Mouse (Mus musculus) gastrocnemius, postnatal 14 days (tissue): ENCODE data around the gene Gldc. TPM values are rescaled to one million over a fixed set of nuclear protein-coding genes. Genes with fewer than 3 reads are reported as not detected.

Experiments used
- DNase-seq: peaks from one replicate; pipeline ENCODE4 v3.0.0; 2021; ENCODE audit warnings: mixed read lengths
- intact Hi-C: fragments of 180-260 bp; cut with DNase I; formaldehyde crosslinking; loops from one replicate; pipeline ENCODE4 v1.15.1; 2025; ENCODE audit warnings: low total_unique reads
- total RNA-seq, 2 experiments: library from RNA; stranded (reverse); gene quantifications; 2 replicates each; pipeline ENCODE4 v1.2.3; 2021

The Gldc gene
- total RNA-seq, 2 experiments from 2014 or later: 0.11 to 0.21 TPM

- intact Hi-C loops: no loop called here
- DNase-seq: no peak
These were observed 62.1 kb downstream of the Gldc start for GRCm38 (mm10) chr19:30112961-30113688.

- intact Hi-C loops: no loop called here
- DNase-seq: no peak
These were observed 63.8 kb downstream of the Gldc start for GRCm38 (mm10) chr19:30111421-30111820.

GRCm38 (mm10) chr19:30109122-30109521, 66.1 kb downstream of the Gldc start:
- DNase-seq: no peak
- intact Hi-C loops: no loop called here

- intact Hi-C loops: no loop called here
- no peak for DNase-seq
These were observed 66.6 kb downstream of the Gldc start for GRCm38 (mm10) chr19:30108616-30109015.

GRCm38 (mm10) chr19:30107221-30107845, 67.9 kb downstream of the Gldc start:
- DNase-seq: no peak
- intact Hi-C loops: no loop called here

GRCm38 (mm10) chr19:30105045-30105842, 70.0 kb downstream of the Gldc start:
- no peak for DNase-seq
- intact Hi-C loops: no loop called here

- intact Hi-C loops: no loop called here
- DNase-seq: peak; percentile 25
These were observed 72.6 kb downstream of the Gldc start for GRCm38 (mm10) chr19:30102620-30103019.

- intact Hi-C loops: no loop called here
- DNase-seq: no peak
These were observed 74.7 kb downstream of the Gldc start for GRCm38 (mm10) chr19:30100571-30100970.

GRCm38 (mm10) chr19:30097039-30097438, 78.2 kb downstream of the Gldc start:
- intact Hi-C loops: no loop called here

GRCm38 (mm10) chr19:30096186-30096585, 79.0 kb downstream of the Gldc start:
- intact Hi-C loops: no loop called here
- no peak for DNase-seq

More at GRCm38 (mm10) chr19:30097039-30097438, 78.2 kb downstream of the Gldc start:
- no peak for DNase-seq

GRCm38 (mm10) chr19:30091644-30092295, 83.5 kb downstream of the Gldc start:
- intact Hi-C loops: no loop called here
- DNase-seq: no peak

GRCm38 (mm10) chr19:30090163-30090562, 85.1 kb downstream of the Gldc start:
- intact Hi-C loops: no loop called here
- DNase-seq: no peak

- no peak for DNase-seq
- intact Hi-C loops: no loop called here
These were observed 109.4 kb downstream of the Gldc start for GRCm38 (mm10) chr19:30065797-30066196.

- intact Hi-C loops: no loop called here
- DNase-seq: no peak
These were observed 121.0 kb downstream of the Gldc start for GRCm38 (mm10) chr19:30054218-30054617.

- DNase-seq: no peak
- intact Hi-C loops: no loop called here
These were observed 123.8 kb downstream of the Gldc start for GRCm38 (mm10) chr19:30051479-30051878.

- intact Hi-C loops: no loop called here
- no peak for DNase-seq
These were observed 124.6 kb downstream of the Gldc start for GRCm38 (mm10) chr19:30050584-30050983.
